In genomic region chr2:85265037-85265524, GRCm38 (mm10) we compare ENCODE assay signal across 24 mouse cellular contexts.
"Had no signal": no experiment of that assay in that cellular context is flagged by ENCODE, and none has a peak within 500 bp of the region (broad histone marks: within the 10 kb centered on the region; RNA-seq: fewer than 3 reads in every experiment).

No protein-coding gene starts in this region.

- H3K4me1 ChIP-seq: heart, embryonic 12.5 days; hindbrain, embryonic 10.5 days; hindbrain, embryonic 12.5 days; intestine, embryonic 15.5 days; limb, embryonic 13.5 days; limb, embryonic 15.5 days; liver, embryonic 12.5 days had no signal

- H3K9ac ChIP-seq: heart, embryonic 12.5 days; hindbrain, embryonic 12.5 days; hindbrain, embryonic 14.5 days; intestine, embryonic 15.5 days; limb, embryonic 13.5 days; limb, embryonic 15.5 days; liver, embryonic 12.5 days; liver, embryonic 14.5 days had no signal

- H3K4me3 ChIP-seq: heart, embryonic 12.5 days; hindbrain, embryonic 10.5 days; hindbrain, embryonic 12.5 days; intestine, embryonic 15.5 days; limb, embryonic 13.5 days; limb, embryonic 15.5 days; liver, embryonic 12.5 days had no signal

- H3K36me3 ChIP-seq: heart, embryonic 12.5 days; hindbrain, embryonic 10.5 days; hindbrain, embryonic 12.5 days; intestine, embryonic 15.5 days; limb, embryonic 13.5 days; limb, embryonic 15.5 days; liver, embryonic 12.5 days had no signal

- H3K4me2 ChIP-seq: heart, embryonic 12.5 days; hindbrain, embryonic 12.5 days; hindbrain, embryonic 14.5 days; intestine, embryonic 15.5 days; limb, embryonic 13.5 days; limb, embryonic 15.5 days; liver, embryonic 12.5 days had no signal

- H3K9me3 ChIP-seq: heart, embryonic 12.5 days; hindbrain, embryonic 10.5 days; hindbrain, embryonic 12.5 days; intestine, embryonic 15.5 days; limb, embryonic 13.5 days; limb, embryonic 15.5 days; liver, embryonic 12.5 days had no signal

- H3K27ac ChIP-seq: hindbrain, embryonic 10.5 days; hindbrain, embryonic 12.5 days; hindbrain, embryonic 14.5 days; intestine, embryonic 15.5 days; limb, embryonic 13.5 days; limb, embryonic 15.5 days; liver, embryonic 12.5 days; liver, embryonic 14.5 days had no signal

- DNase-seq: gastrocnemius, postnatal 25 days; heart, postnatal 14 days; heart, postnatal 4 days; kidney, adult 18-20 months; kidney, adult 8-10 months; kidney, postnatal 10 days; kidney, postnatal 25 days; kidney, postnatal 4 days; layer of hippocampus, adult 9-11 months; layer of hippocampus, postnatal 36 days; left cerebral cortex, postnatal 4 days had no signal

- ATAC-seq: forebrain, embryonic 16.5 days; hindbrain, embryonic 16.5 days; inflammation-experienced regulatory T-cells, adult 6 months; intestine, postnatal 0 days; liver, embryonic 12.5 days had no signal

- H3K27me3 ChIP-seq: heart, embryonic 12.5 days; hindbrain, embryonic 12.5 days; intestine, embryonic 15.5 days; limb, embryonic 13.5 days; limb, embryonic 15.5 days; liver, embryonic 12.5 days had no signal
